Mouse (Mus musculus) macrophage (primary cell): ENCODE measurements around the gene Zfhx3. TPM values are rescaled to one million over a fixed set of nuclear protein-coding genes. Genes with fewer than 3 reads are reported as not detected.

Experiments used
- H3K27ac ChIP-seq: fragments of 350-480 bp; formaldehyde crosslinking; 2 replicates; pipeline ENCODE4 v1.9.0; 2021
- H3K36me3 ChIP-seq: fragments of 350-480 bp; formaldehyde crosslinking; 2 replicates; pipeline ENCODE4 v1.9.0; 2021; ENCODE audit errors: inconsistent target
- H3K4me3 ChIP-seq: fragments of 350-480 bp; formaldehyde crosslinking; 2 replicates; pipeline ENCODE4 v1.9.0; 2021; ENCODE audit errors: inconsistent target
- H3K79me2 ChIP-seq: fragments of 350-480 bp; formaldehyde crosslinking; 2 replicates; pipeline ENCODE4 v1.9.0; 2021; ENCODE audit errors: inconsistent target
- whole genome bisulfite sequencing: methylation state at CpG from one replicate; pipeline ENCODE4 v1.1.7; 2026; ENCODE audit warnings: inconsistent platforms; ENCODE audit not compliant: missing documents; 5-methylcytosine and 5-hydroxymethylcytosine counted together
- polyA plus RNA-seq: library from polyadenylated mRNA; stranded (reverse); fragments of 250-400 nt; gene quantifications from 3 replicates; pipeline ENCODE4 v1.2.4, GENCODE M21; 2018; ENCODE audit warnings: inconsistent platforms

Gene Zfhx3
- polyA plus RNA-seq, 1 experiment from 2014 or later = 5.3 TPM

GRCm38 (mm10) chr8:108723636-108724035 lies 781.2 kb downstream of the Zfhx3 start:
- WGBS = 70% methylated on average over 11 of the region's 11 CpGs
- H3K27ac ChIP-seq = peak overlapping the region; percentile 97
- H3K4me3 ChIP-seq = no peak overlapping the region
- H3K79me2 ChIP-seq = peaks cover 83% of the 10 kb centered on the region
- H3K36me3 ChIP-seq = no peaks in the 10 kb centered on the region

GRCm38 (mm10) chr8:108724818-108725506 lies 782.5 kb downstream of the Zfhx3 start:
- H3K36me3 ChIP-seq = no peaks in the 10 kb centered on the region
- 86% methylated on average over 11 of the region's 11 CpGs for WGBS
- H3K4me3 ChIP-seq = no peak overlapping the region
- H3K79me2 ChIP-seq = peaks cover 83% of the 10 kb centered on the region
- no peak overlapping the region for H3K27ac ChIP-seq

DNA sequence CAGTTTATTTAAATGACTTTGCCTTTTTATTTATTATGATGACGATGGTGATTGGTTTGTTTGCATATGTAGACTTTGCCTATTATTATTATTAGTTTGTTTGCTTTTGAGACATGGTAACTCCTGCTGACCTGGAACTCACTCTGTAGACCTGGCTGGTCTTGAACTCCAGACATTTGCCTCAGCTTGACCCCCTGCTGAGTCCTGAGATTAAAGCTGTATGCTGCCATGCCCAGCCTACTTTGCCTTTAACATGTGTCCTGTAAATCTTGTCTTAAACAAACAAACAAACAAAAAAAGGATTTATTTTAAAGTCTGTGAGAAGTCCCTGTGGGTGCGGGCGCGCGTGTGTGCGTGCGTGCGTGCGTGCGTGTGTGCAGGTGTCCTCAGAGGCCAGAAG lies 783.2 kb downstream of the Zfhx3 start:
- Histone ChIP-seq H3K4me3 (no peak overlapping the region), H3K36me3 (no peaks in the 10 kb centered on the region), H3K27ac (no peak overlapping the region), H3K79me2 (peaks cover 86% of the 10 kb centered on the region)
- 92% methylated on average over 10 of the region's 10 CpGs for WGBS

DNA sequence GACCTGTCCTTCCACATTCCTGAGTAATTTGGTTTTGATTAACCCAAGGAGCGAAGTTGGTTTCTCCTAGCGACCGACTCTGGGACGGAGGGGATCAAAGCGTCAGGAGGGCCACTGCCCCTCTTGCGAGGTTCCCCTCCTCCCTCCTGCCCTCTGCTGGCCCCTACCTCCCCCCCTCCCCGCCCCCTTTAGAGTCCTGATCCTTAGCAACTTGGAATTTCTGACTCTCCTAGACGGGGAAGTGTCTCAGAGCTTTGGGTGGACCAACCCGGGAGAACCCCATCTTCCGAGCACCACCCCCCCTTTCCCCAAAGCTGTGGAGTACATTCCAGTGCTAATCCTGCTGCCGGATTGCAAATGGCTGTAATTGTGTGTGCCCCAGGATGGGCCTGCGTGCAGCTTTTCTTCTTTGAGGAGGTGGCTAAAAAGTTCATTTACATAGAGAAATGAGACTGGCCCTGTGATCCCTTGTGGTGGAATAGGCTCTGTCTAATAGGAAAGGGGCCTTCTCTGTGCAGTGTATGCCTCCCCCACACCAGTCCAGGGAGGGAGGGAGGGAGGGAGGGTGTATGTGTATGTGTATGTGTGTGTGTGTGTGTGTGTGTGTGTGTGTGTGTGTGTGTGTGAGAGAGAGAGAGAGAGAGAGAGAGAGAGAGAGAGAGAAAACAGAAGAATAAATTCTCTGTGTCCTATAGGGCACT lies 784.2 kb downstream of the Zfhx3 start:
- Histone ChIP-seq H3K27ac (no peak overlapping the region), H3K4me3 (no peak overlapping the region), H3K36me3 (no peaks in the 10 kb centered on the region), H3K79me2 (peaks cover 92% of the 10 kb centered on the region)
- WGBS = 89% methylated on average over 10 of the region's 12 CpGs

DNA sequence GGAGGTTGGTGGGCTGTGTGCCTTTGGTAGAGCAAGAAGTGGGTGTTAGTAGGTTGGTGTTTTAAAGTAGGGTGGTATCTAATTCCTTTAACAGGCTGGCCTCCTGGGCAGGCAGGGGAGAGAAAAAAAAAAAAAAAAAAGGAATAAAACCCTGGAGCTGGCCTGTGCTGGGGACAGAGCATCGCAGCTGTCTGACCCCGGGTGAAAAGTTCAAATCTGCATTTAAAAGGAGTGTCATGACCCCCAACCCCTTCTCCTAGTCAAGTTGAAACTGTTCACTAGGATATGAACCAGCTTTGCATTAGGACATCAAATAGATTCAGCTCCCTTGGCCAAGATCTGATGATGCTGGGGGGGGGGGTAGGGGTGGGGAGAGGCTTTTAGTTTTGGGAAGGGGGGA lies 786.7 kb downstream of the Zfhx3 start:
- WGBS = 93% methylated on average over 2 of the region's 2 CpGs
- Histone ChIP-seq H3K79me2 (peaks cover 99% of the 10 kb centered on the region), H3K36me3 (no peaks in the 10 kb centered on the region), H3K27ac (no peak overlapping the region), H3K4me3 (no peak overlapping the region)

GRCm38 (mm10) chr8:108729667-108730329 lies 787.4 kb downstream of the Zfhx3 start:
- no peak overlapping the region for H3K27ac ChIP-seq
- no peak overlapping the region for H3K4me3 ChIP-seq
- peaks cover 99% of the 10 kb centered on the region for H3K79me2 ChIP-seq
- 41% methylated on average over 10 of the region's 12 CpGs for WGBS
- no peaks in the 10 kb centered on the region for H3K36me3 ChIP-seq

DNA sequence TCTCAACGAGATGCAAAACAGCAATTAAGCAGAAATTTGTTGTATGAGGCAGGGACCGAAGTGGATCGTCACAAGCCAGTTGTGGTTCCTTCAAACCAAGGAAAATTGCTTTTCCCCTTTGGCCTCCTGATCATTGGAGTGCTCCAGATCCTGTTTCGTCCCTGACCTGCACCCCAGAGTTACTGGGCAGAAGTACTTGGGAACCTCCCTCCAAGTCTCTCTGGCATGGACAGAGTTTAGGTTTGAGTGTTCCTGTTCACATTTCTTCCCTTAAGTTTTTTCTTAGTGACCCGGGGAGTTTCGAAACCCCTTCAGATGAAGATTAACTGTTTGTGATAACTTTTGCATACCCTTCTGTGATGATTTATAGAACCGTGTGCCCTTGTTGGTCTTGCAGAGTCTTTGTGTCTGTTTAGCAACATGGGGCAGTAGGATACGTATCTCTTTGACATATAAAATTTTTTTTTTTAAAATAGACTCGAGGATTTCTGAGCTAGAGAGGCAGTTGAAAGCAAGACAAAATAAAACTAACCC lies 788.5 kb downstream of the Zfhx3 start:
- H3K27ac ChIP-seq = no peak overlapping the region
- H3K4me3 ChIP-seq = no peak overlapping the region
- WGBS = 61% methylated on average over 9 of the region's 9 CpGs
- H3K36me3 ChIP-seq = no peaks in the 10 kb centered on the region
- peaks cover 99% of the 10 kb centered on the region; the same call in 1 of the 2 replicates for H3K79me2 ChIP-seq

DNA sequence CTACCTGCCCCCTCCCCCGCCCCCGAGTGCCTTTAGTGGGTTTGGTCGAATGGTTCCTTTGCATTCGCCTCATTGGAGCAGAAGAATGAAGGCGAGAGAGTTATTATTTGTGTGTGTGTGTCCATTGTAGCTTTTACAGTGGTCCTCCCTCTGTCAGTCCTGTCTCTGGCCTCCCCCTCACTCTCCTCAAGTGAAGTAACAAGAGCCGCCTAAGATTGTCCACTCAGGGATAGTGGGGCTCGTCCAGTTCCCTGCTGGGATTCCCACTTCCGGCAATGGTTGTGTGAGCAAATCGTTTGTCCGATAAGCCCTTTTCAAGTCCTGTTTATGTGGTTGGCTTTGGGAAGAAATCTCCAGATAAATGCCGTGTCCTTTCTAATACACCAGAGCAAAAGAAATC lies 790.1 kb downstream of the Zfhx3 start:
- Histone ChIP-seq H3K79me2 (peaks cover 98% of the 10 kb centered on the region; the same call in 1 of the 2 replicates), H3K36me3 (no peaks in the 10 kb centered on the region), H3K4me3 (no peak overlapping the region), H3K27ac (no peak overlapping the region)
- WGBS = 90% methylated on average over 11 of the region's 11 CpGs

DNA sequence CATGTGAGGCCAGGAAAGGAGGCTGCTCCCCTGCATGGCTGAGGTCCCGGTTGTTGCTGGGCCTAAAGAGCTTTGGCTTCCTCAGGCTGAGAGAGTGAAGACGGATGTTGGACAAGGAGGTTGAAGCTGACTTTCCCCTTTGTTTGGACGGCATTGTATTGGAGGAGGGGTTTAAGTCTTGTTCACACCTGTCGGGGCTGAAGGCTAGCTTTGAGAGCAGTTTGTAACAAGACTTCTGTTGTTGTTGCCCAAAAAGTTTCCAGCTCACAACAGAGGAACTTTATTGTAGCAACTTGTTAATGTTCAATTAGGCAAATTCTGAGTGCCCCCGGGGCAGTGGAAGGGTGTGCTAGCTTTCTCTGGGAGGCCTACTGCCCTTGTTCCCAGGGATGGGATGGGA lies 790.9 kb downstream of the Zfhx3 start:
- no peak overlapping the region for H3K27ac ChIP-seq
- peaks cover 98% of the 10 kb centered on the region; the same call in 1 of the 2 replicates for H3K79me2 ChIP-seq
- no peak overlapping the region for H3K4me3 ChIP-seq
- no peaks in the 10 kb centered on the region for H3K36me3 ChIP-seq
- WGBS = 89% methylated on average over 5 of the region's 5 CpGs

- WGBS = 69% methylated on average over 9 of the region's 9 CpGs
- Histone ChIP-seq H3K36me3 (no peaks in the 10 kb centered on the region), H3K4me3 (no peak overlapping the region), H3K79me2 (peaks cover 97% of the 10 kb centered on the region; the same call in 1 of the 2 replicates), H3K27ac (no peak overlapping the region)
Measured at GRCm38 (mm10) chr8:108736442-108736841, 794.0 kb downstream of the Zfhx3 start.

DNA sequence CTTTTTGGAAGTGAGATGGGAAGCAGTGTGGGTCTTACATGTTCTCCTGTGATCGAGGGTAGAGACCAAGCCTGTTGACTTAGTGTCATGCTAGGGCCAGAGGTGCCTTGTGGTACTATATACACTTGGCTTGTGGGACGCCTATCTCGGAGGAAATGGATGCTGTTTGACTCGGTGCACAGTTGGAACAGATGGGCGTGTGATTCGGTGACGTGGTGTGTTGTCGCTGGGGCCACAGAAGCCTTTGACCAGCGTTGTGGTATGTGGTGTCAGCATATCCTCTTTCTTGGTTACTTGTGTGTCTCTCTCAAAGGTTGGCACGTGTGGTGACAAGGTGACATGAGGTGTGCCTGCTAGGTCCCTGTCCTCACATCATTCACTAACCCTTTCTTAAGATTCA lies 795.7 kb downstream of the Zfhx3 start:
- Histone ChIP-seq H3K79me2 (peaks cover 89% of the 10 kb centered on the region; the same call in 1 of the 2 replicates), H3K4me3 (no peak overlapping the region), H3K36me3 (no peaks in the 10 kb centered on the region), H3K27ac (no peak overlapping the region)
- WGBS = 48% methylated on average over 10 of the region's 10 CpGs

- Histone ChIP-seq H3K36me3 (no peaks in the 10 kb centered on the region), H3K27ac (no peak overlapping the region), H3K4me3 (no peak overlapping the region), H3K79me2 (peaks cover 87% of the 10 kb centered on the region; the same call in 1 of the 2 replicates)
- 94% methylated on average over 6 of the region's 6 CpGs for WGBS
Measured at GRCm38 (mm10) chr8:108739517-108739916, 797.1 kb downstream of the Zfhx3 start.

- H3K36me3 ChIP-seq = no peaks in the 10 kb centered on the region
- H3K4me3 ChIP-seq = no peak overlapping the region
- H3K79me2 ChIP-seq = peaks cover 87% of the 10 kb centered on the region; the same call in 1 of the 2 replicates
- 94% methylated on average over 13 of the region's 13 CpGs for WGBS
- no peak overlapping the region for H3K27ac ChIP-seq
Measured at GRCm38 (mm10) chr8:108740443-108740842, 798.0 kb downstream of the Zfhx3 start.

GRCm38 (mm10) chr8:108741651-108742050 lies 799.2 kb downstream of the Zfhx3 start:
- no peaks in the 10 kb centered on the region for H3K36me3 ChIP-seq
- H3K4me3 ChIP-seq = no peak overlapping the region
- WGBS = 97% methylated on average over 4 of the region's 4 CpGs
- H3K27ac ChIP-seq = no peak overlapping the region
- peaks cover 87% of the 10 kb centered on the region; the same call in 1 of the 2 replicates for H3K79me2 ChIP-seq
